Comparison of ENCODE assay signal across 24 mouse cellular contexts in the genomic region with DNA sequence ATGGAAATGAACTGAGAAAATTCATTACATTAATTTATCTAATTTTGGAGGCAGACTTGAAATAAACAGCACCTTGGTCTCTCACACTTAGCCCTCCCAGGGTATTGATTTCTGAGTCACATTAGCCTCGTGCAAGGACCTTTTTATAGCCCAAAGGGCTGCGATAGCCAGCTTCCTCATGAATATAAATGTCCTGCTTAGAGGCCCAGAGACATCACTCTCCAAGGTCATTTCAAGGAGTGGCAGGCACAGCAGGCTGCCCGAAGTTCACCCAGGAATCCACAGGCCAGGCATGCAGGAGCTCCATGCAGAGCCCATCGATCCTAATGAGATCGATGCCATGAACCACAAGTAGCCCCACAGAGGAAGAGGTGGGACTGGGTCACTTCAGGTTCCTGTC.
DNase-seq lines count a peak whose midpoint lies in the region; ATAC-seq lines count a peak whose summit lies in the region.
"Had no signal": no experiment of that assay in that cellular context is flagged by ENCODE, and none has a peak within 500 bp of the region (broad histone marks: within the 10 kb centered on the region; RNA-seq: fewer than 3 reads in every experiment).

No protein-coding gene starts in this region.

- ATAC-seq in kidney, embryonic 15.5 days (replicated peaks; ENCODE audit: low FRiP score) = no peak
- ATAC-seq in hindbrain, embryonic 12.5 days (ENCODE audit: low FRiP score) = no peak
- no peak for ATAC-seq in hindbrain, embryonic 14.5 days (ENCODE audit: low FRiP score)
- no peak for ATAC-seq in neural tube, embryonic 12.5 days (ENCODE audit: low FRiP score, low read depth)
- no peak for ATAC-seq in inflammation-experienced regulatory T-cells, adult 6 months
- ATAC-seq: forebrain, postnatal 0 days had no signal

- H3K4me3 ChIP-seq in kidney, embryonic 15.5 days (replicated peaks) = no peak overlapping the region
- no peak overlapping the region for H3K4me3 ChIP-seq in hindbrain, embryonic 12.5 days
- no peak overlapping the region for H3K4me3 ChIP-seq in hindbrain, embryonic 14.5 days (replicated peaks; ENCODE audit: low read length)
- H3K4me3 ChIP-seq in neural tube, embryonic 12.5 days = no peak overlapping the region
- H3K4me3 ChIP-seq: embryonic facial prominence, embryonic 12.5 days; heart, embryonic 13.5 days; limb, embryonic 10.5 days; liver, embryonic 15.5 days; lung, embryonic 15.5 days; midbrain, embryonic 10.5 days had no signal

- no peak overlapping the region for H3K9ac ChIP-seq in kidney, embryonic 15.5 days
- no peak overlapping the region for H3K9ac ChIP-seq in hindbrain, embryonic 12.5 days
- H3K9ac ChIP-seq in hindbrain, embryonic 14.5 days = no peak overlapping the region
- H3K9ac ChIP-seq in neural tube, embryonic 12.5 days = no peak overlapping the region
- H3K9ac ChIP-seq: embryonic facial prominence, embryonic 12.5 days; forebrain, postnatal 0 days; heart, embryonic 13.5 days; liver, embryonic 15.5 days; lung, embryonic 15.5 days had no signal

- no peak overlapping the region for H3K27ac ChIP-seq in kidney, embryonic 15.5 days
- H3K27ac ChIP-seq in hindbrain, embryonic 12.5 days = peak overlapping the region; percentile 62; the same call in 1 of the 2 replicates
- peak overlapping the region; percentile 7; the same call in 1 of the 2 replicates for H3K27ac ChIP-seq in hindbrain, embryonic 14.5 days
- H3K27ac ChIP-seq in neural tube, embryonic 12.5 days = 0 out of 2 replicates have a peak overlapping the region, but pooled peaks have one; percentile 33
- H3K27ac ChIP-seq: embryonic facial prominence, embryonic 12.5 days; heart, embryonic 13.5 days; limb, embryonic 10.5 days; liver, embryonic 15.5 days; lung, embryonic 15.5 days had no signal

- H3K36me3 ChIP-seq in kidney, embryonic 15.5 days = no peaks in the 10 kb centered on the region
- no peaks in the 10 kb centered on the region for H3K36me3 ChIP-seq in hindbrain, embryonic 12.5 days
- no peaks in the 10 kb centered on the region for H3K36me3 ChIP-seq in hindbrain, embryonic 14.5 days (replicated peaks; ENCODE audit: control insufficient read depth, insufficient read depth)
- no peaks in the 10 kb centered on the region for H3K36me3 ChIP-seq in neural tube, embryonic 12.5 days
- H3K36me3 ChIP-seq: embryonic facial prominence, embryonic 12.5 days; heart, embryonic 13.5 days; limb, embryonic 10.5 days; liver, embryonic 15.5 days; lung, embryonic 15.5 days; midbrain, embryonic 10.5 days had no signal

- H3K9me3 ChIP-seq in kidney, embryonic 15.5 days (replicated peaks) = no peaks in the 10 kb centered on the region
- H3K9me3 ChIP-seq in hindbrain, embryonic 12.5 days (replicated peaks) = no peaks in the 10 kb centered on the region
- no peaks in the 10 kb centered on the region for H3K9me3 ChIP-seq in hindbrain, embryonic 14.5 days (ENCODE audit: control insufficient read depth, low read length)
- no peaks in the 10 kb centered on the region; the same call in 1 of the 2 replicates for H3K9me3 ChIP-seq in neural tube, embryonic 12.5 days
- H3K9me3 ChIP-seq: embryonic facial prominence, embryonic 12.5 days; heart, embryonic 13.5 days; limb, embryonic 10.5 days; liver, embryonic 15.5 days; lung, embryonic 15.5 days had no signal

- peak; percentile 31 for DNase-seq in kidney, adult 18-20 months
- DNase-seq in hindbrain, embryonic 14.5 days (ENCODE audit: low spot score) = no peak
- DNase-seq in layer of hippocampus, adult 9-10 months (ENCODE audit: low spot score) = no peak
- DNase-seq: B cell, adult 2 months; cerebellum, adult 11-12 months; cerebellum, postnatal 14 days; forebrain, postnatal 0 days; gastrocnemius, postnatal 25 days; heart, adult 18-20 months; liver; lung, postnatal 4 days; right cerebral cortex, adult 18-20 months; right cerebral cortex, postnatal 4 days; thymus, postnatal 14 days had no signal

- H3K4me2 ChIP-seq in kidney, embryonic 15.5 days = no peak overlapping the region
- no peak overlapping the region for H3K4me2 ChIP-seq in hindbrain, embryonic 12.5 days (replicated peaks)
- no peak overlapping the region for H3K4me2 ChIP-seq in hindbrain, embryonic 14.5 days (replicated peaks)
- H3K4me2 ChIP-seq in neural tube, embryonic 12.5 days (replicated peaks) = no peak overlapping the region
- H3K4me2 ChIP-seq: embryonic facial prominence, embryonic 12.5 days; heart, embryonic 13.5 days; liver, embryonic 15.5 days; lung, embryonic 15.5 days had no signal

- 0 out of 2 replicates have a peak, but pooled peaks cover 7% of the 10 kb centered on the region for H3K4me1 ChIP-seq in kidney, embryonic 15.5 days
- H3K4me1 ChIP-seq in hindbrain, embryonic 12.5 days = peaks cover 22% of the 10 kb centered on the region
- H3K4me1 ChIP-seq in hindbrain, embryonic 14.5 days (replicated peaks; ENCODE audit: control insufficient read depth, insufficient read depth, low read length) = peaks cover 10% of the 10 kb centered on the region
- peaks cover 24% of the 10 kb centered on the region for H3K4me1 ChIP-seq in neural tube, embryonic 12.5 days
- H3K4me1 ChIP-seq: embryonic facial prominence, embryonic 12.5 days; liver, embryonic 15.5 days; lung, embryonic 15.5 days had no signal

- no peaks in the 10 kb centered on the region for H3K27me3 ChIP-seq in kidney, embryonic 15.5 days
- no peaks in the 10 kb centered on the region for H3K27me3 ChIP-seq in hindbrain, embryonic 12.5 days
- no peaks in the 10 kb centered on the region for H3K27me3 ChIP-seq in hindbrain, embryonic 14.5 days (ENCODE audit: control insufficient read depth, insufficient read depth, low read length)
- H3K27me3 ChIP-seq in neural tube, embryonic 12.5 days (replicated peaks) = no peaks in the 10 kb centered on the region
- H3K27me3 ChIP-seq: embryonic facial prominence, embryonic 12.5 days; heart, embryonic 13.5 days; lung, embryonic 15.5 days had no signal

- 61% methylated on average over 5 of the region's 5 CpGs for WGBS in kidney, embryonic 15.5 days
- WGBS in hindbrain, embryonic 12.5 days = 53% methylated on average over 5 of the region's 5 CpGs
- WGBS in hindbrain, embryonic 14.5 days = 35% methylated on average over 5 of the region's 5 CpGs
- 34% methylated on average over 5 of the region's 5 CpGs for WGBS in neural tube, embryonic 12.5 days
